Mouse (Mus musculus): ENCODE results near the gene Uvrag. TPM values are rescaled to one million over a fixed set of nuclear protein-coding genes. Genes with fewer than 3 reads are reported as not detected.

Uvrag gene
- total and polyA plus RNA-seq, 3 experiments: 5.9 to 22.1 (median 21.0) TPM

- no peaks in the 10 kb centered on the region for H3K4me1 ChIP-seq (ENCODE audit: control insufficient read depth, insufficient read depth, low read length)
- no peak overlapping the region for H3K9ac ChIP-seq (ENCODE audit: low read depth, low read length)
- H3K36me3 ChIP-seq (ENCODE audit: control insufficient read depth, insufficient read depth, low read length): no peaks in the 10 kb centered on the region
- intact Hi-C loops (cut with DNase I): no loop called here
- H3K79me2 ChIP-seq (replicated peaks; ENCODE audit: control insufficient read depth, insufficient read depth, low read length): no peaks in the 10 kb centered on the region; the same call in 1 of the 2 replicates
- TF ChIP-seq EP300 (IDR thresholded peaks at IDR 0.05; ENCODE audit: insufficient read depth, low read depth, low read length) (no peak), POLR2A (IDR thresholded peaks at IDR 0.05; ENCODE audit: insufficient read depth, low read depth, low read length) (no peak), CTCF (IDR thresholded peaks at IDR 0.05) (no peak)
- H3K27me3 ChIP-seq (ENCODE audit: control insufficient read depth, insufficient read depth, low read length): no peaks in the 10 kb centered on the region
- no peak overlapping the region for H3K27ac ChIP-seq
- H3K4me3 ChIP-seq: no peak overlapping the region
- WGBS: 96% methylated on average over 11 of the region's 11 CpGs
- no peak for DNase-seq
Observed at GRCm38 (mm10) chr7:98910712-98911111, 230.2 kb downstream of the Uvrag start.

GRCm38 (mm10) chr7:98910164-98910563 lies 230.8 kb downstream of the Uvrag start:
- Histone ChIP-seq H3K27me3 (ENCODE audit: control insufficient read depth, insufficient read depth, low read length) (no peaks in the 10 kb centered on the region), H3K9ac (ENCODE audit: low read depth, low read length) (no peak overlapping the region), H3K4me3 (no peak overlapping the region), H3K36me3 (ENCODE audit: control insufficient read depth, insufficient read depth, low read length) (no peaks in the 10 kb centered on the region), H3K4me1 (ENCODE audit: control insufficient read depth, insufficient read depth, low read length) (no peaks in the 10 kb centered on the region), H3K79me2 (replicated peaks; ENCODE audit: control insufficient read depth, insufficient read depth, low read length) (no peaks in the 10 kb centered on the region), H3K27ac (no peak overlapping the region)
- 89% methylated on average over 11 of the region's 11 CpGs for WGBS
- no peak for DNase-seq
- intact Hi-C loops (cut with DNase I): no loop called here
- TF ChIP-seq EP300 (IDR thresholded peaks at IDR 0.05; ENCODE audit: insufficient read depth, low read depth, low read length) (no peak), CTCF (IDR thresholded peaks at IDR 0.05) (no peak), POLR2A (IDR thresholded peaks at IDR 0.05; ENCODE audit: insufficient read depth, low read depth, low read length) (no peak)

DNA sequence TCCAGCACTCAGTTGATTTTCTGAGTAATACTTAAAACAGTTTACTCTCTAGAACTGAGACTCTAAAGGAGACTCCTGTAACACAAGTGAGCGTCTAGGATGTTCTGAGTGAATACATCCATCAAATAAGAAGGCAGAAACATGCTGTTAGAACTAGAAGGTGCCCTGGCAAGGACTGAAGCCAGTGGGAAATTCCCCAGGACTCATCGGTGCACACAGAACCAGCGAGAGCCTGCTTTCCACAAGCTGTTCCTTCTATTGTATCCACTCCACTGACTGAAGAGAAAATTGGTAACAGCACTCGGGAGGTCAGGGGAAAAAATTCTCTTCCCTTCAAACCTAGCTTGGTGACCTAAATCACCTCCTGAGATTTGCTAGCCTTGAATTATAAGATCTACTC lies 233.5 kb downstream of the Uvrag start:
- Histone ChIP-seq H3K79me2 (replicated peaks; ENCODE audit: control insufficient read depth, insufficient read depth, low read length) (no peaks in the 10 kb centered on the region), H3K9ac (ENCODE audit: low read depth, low read length) (no peak overlapping the region), H3K36me3 (ENCODE audit: control insufficient read depth, insufficient read depth, low read length) (no peaks in the 10 kb centered on the region), H3K4me1 (ENCODE audit: control insufficient read depth, insufficient read depth, low read length) (peaks cover 4% of the 10 kb centered on the region; the same call in 1 of the 2 replicates), H3K27ac (no peak overlapping the region), H3K27me3 (ENCODE audit: control insufficient read depth, insufficient read depth, low read length) (no peaks in the 10 kb centered on the region), H3K4me3 (no peak overlapping the region)
- TF ChIP-seq CTCF (IDR thresholded peaks at IDR 0.05) (no peak), EP300 (IDR thresholded peaks at IDR 0.05; ENCODE audit: insufficient read depth, low read depth, low read length) (no peak), POLR2A (IDR thresholded peaks at IDR 0.05; ENCODE audit: insufficient read depth, low read depth, low read length) (no peak)
- DNase-seq: no peak
- WGBS: 86% methylated on average over 4 of the region's 4 CpGs
- intact Hi-C loops (cut with DNase I): no loop called here

GRCm38 (mm10) chr7:98904659-98905362 lies 236.1 kb downstream of the Uvrag start:
- 88% methylated on average over 21 of the region's 21 CpGs for WGBS
- H3K4me3 ChIP-seq: no peak overlapping the region
- no peak for DNase-seq
- no peak for TF ChIP-seq CTCF (IDR thresholded peaks at IDR 0.05)
- TF ChIP-seq POLR2A (IDR thresholded peaks at IDR 0.05; ENCODE audit: insufficient read depth, low read depth, low read length): no peak
- TF ChIP-seq EP300 (IDR thresholded peaks at IDR 0.05; ENCODE audit: insufficient read depth, low read depth, low read length): no peak
- intact Hi-C loops (cut with DNase I): no loop called here
- no peaks in the 10 kb centered on the region for H3K79me2 ChIP-seq (replicated peaks; ENCODE audit: control insufficient read depth, insufficient read depth, low read length)
- H3K4me1 ChIP-seq (ENCODE audit: control insufficient read depth, insufficient read depth, low read length): peaks cover 10% of the 10 kb centered on the region
- no peaks in the 10 kb centered on the region for H3K36me3 ChIP-seq (ENCODE audit: control insufficient read depth, insufficient read depth, low read length)
- H3K9ac ChIP-seq (ENCODE audit: low read depth, low read length): no peak overlapping the region
- H3K27ac ChIP-seq: no peak overlapping the region
- H3K27me3 ChIP-seq (ENCODE audit: control insufficient read depth, insufficient read depth, low read length): no peaks in the 10 kb centered on the region

DNA sequence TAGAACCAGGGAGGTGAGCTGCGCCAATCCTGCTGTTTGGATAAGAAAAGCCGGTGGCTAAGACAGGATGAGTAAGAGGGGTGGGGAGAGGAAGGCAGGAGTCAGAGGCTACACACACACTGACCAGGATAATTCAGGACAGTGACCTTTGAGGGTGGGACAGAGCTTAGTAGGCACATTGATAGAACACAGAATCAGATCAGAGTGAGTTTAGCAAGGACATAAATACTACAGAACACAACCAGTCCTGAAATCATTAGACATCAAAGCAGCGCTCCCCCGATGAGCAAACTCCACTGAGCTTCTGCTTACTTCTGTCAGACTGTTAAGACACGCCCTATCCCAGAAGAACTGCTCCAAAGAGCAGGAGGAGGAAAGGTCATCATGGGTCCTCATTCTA lies 237.1 kb downstream of the Uvrag start:
- no peak overlapping the region for H3K27ac ChIP-seq
- 47% methylated on average over 5 of the region's 5 CpGs for WGBS
- no peak overlapping the region for H3K4me3 ChIP-seq

GRCm38 (mm10) chr7:98901120-98901519 lies 239.8 kb downstream of the Uvrag start:
- DNase-seq: no peak
- Histone ChIP-seq H3K36me3 (ENCODE audit: control insufficient read depth, insufficient read depth, low read length) (no peaks in the 10 kb centered on the region), H3K4me3 (no peak overlapping the region), H3K9ac (ENCODE audit: low read depth, low read length) (no peak overlapping the region), H3K27ac (no peak overlapping the region), H3K79me2 (replicated peaks; ENCODE audit: control insufficient read depth, insufficient read depth, low read length) (no peaks in the 10 kb centered on the region), H3K4me1 (ENCODE audit: control insufficient read depth, insufficient read depth, low read length) (peaks cover 10% of the 10 kb centered on the region), H3K27me3 (ENCODE audit: control insufficient read depth, insufficient read depth, low read length) (no peaks in the 10 kb centered on the region)
- no peak for TF ChIP-seq EP300 (IDR thresholded peaks at IDR 0.05; ENCODE audit: insufficient read depth, low read depth, low read length)
- TF ChIP-seq CTCF (IDR thresholded peaks at IDR 0.05): peak; percentile 62
- TF ChIP-seq POLR2A (IDR thresholded peaks at IDR 0.05; ENCODE audit: insufficient read depth, low read depth, low read length): no peak
- intact Hi-C loops (cut with DNase I): no loop called here
- 100% methylated on average over 1 of the region's 1 CpGs for WGBS

More for the DNA sequence above, 237.1 kb downstream of the Uvrag start:
- Histone ChIP-seq H3K79me2 (replicated peaks; ENCODE audit: control insufficient read depth, insufficient read depth, low read length) (no peaks in the 10 kb centered on the region), H3K9ac (ENCODE audit: low read depth, low read length) (no peak overlapping the region), H3K27me3 (ENCODE audit: control insufficient read depth, insufficient read depth, low read length) (no peaks in the 10 kb centered on the region), H3K36me3 (ENCODE audit: control insufficient read depth, insufficient read depth, low read length) (no peaks in the 10 kb centered on the region), H3K4me1 (ENCODE audit: control insufficient read depth, insufficient read depth, low read length) (peaks cover 10% of the 10 kb centered on the region)
- DNase-seq: no peak
- TF ChIP-seq POLR2A (IDR thresholded peaks at IDR 0.05; ENCODE audit: insufficient read depth, low read depth, low read length) (no peak), EP300 (IDR thresholded peaks at IDR 0.05; ENCODE audit: insufficient read depth, low read depth, low read length) (no peak), CTCF (IDR thresholded peaks at IDR 0.05) (no peak)
- intact Hi-C loops (cut with DNase I): no loop called here

Measured in heart, adult 2 months (tissue).